Mouse (Mus musculus) embryonic facial prominence, embryonic 10.5 days (tissue): ENCODE data around the gene Nsun5. TPM values are rescaled to one million over a fixed set of nuclear protein-coding genes. Genes with fewer than 3 reads are reported as not detected.

ENCODE experiments used
- DNase-seq: peaks from one replicate; pipeline ENCODE4 v3.0.0-alpha.2; 2017; ENCODE audit warnings: low spot score
- H3K27ac ChIP-seq: fragments of 300-500 bp; sonication (generic); replicated peaks from 2 replicates; pipeline ENCODE4 v1.5.1; 2016; ENCODE audit warnings: mild to moderate bottlenecking
- H3K27me3 ChIP-seq: fragments of 300-500 bp; sonication (generic); replicated peaks from 2 replicates; pipeline ENCODE4 v1.6.1; 2016; ENCODE audit warnings: low read depth, mild to moderate bottlenecking; ENCODE audit not compliant: poor library complexity, severe bottlenecking
- H3K36me3 ChIP-seq: fragments of 300-500 bp; sonication (generic); replicated peaks from 2 replicates; pipeline ENCODE4 v1.6.1; 2016; ENCODE audit warnings: mild to moderate bottlenecking, moderate library complexity
- H3K4me1 ChIP-seq: fragments of 300-500 bp; sonication (generic); 2 replicates; pipeline ENCODE4 v1.6.1; 2016
- H3K4me3 ChIP-seq: fragments of 300-500 bp; sonication (generic); 2 replicates; pipeline ENCODE4 v1.5.1; 2016; ENCODE audit warnings: mild to moderate bottlenecking, moderate library complexity
- H3K9me3 ChIP-seq: fragments of 300-500 bp; sonication (generic); 2 replicates; pipeline ENCODE4 v1.6.1; 2016; ENCODE audit warnings: mild to moderate bottlenecking
- WGBS: fragments of 180-500 bp; shearing (Covaris S2); methylation state at CpG from one replicate; pipeline ENCODE4 v1.1.7; 2016; 5-methylcytosine and 5-hydroxymethylcytosine counted together
- microRNA-seq: library from miRNA; unstranded; fragments of <30 nt; microRNA quantifications from one replicate; pipeline ENCODE4, GENCODE M21; 2017
- polyA plus RNA-seq: library from polyadenylated mRNA; unstranded; fragments of >200 nt; fragmentation: Nextera tagmentation; extraction: Ambion mirVana; gene quantifications from 2 replicates; pipeline ENCODE4 v1.2.1, GENCODE M21; 2016

Nsun5 gene
- polyA plus RNA-seq, 1 experiment from 2014 or later: 48.0 TPM

DNA sequence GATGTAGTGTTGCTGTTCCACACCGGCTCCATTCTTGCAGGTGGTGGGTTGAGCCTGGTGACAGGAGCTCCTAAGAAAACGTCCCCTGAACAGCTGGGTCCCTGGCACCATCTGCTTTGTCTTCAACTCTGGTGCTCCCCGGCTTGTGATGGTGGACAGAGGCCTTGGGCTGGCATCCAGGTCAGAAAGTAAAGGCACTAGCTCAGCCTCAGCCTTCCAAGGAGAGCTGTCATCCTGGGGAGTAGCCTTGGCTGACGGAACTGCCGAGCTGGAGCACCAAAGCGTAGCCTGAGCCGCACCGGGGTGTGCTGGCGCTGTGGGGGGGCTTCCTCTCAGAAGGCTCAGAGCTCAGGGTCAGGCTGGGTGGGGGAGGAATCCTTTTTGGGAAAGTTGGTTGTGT is 40.5 kb downstream of the Nsun5 start:
- WGBS: 92% methylated on average over 9 of the region's 9 CpGs

More for the DNA sequence above, 40.5 kb downstream of the Nsun5 start:
- Histone ChIP-seq H3K27me3 (no peaks in the 10 kb centered on the region), H3K9me3 (no peaks in the 10 kb centered on the region), H3K4me1 (no peaks in the 10 kb centered on the region), H3K27ac (no peak overlapping the region), H3K36me3 (peaks cover 63% of the 10 kb centered on the region), H3K4me3 (no peak overlapping the region)
- DNase-seq: no peak

Small RNA genes within 50 kb of the gene (microRNA-seq; reads per million reads assigned to microRNA genes)
- 4.0 reads per million, percentile 8 among the genes with 10 or more reads in this experiment for gene Mir7033

Other genes starting within 250 kb of the Nsun5 start
- 21.3 and 22.2 TPM in 2 replicates for gene Tbl2, start 220.3 kb upstream of the Nsun5 start, polyA plus RNA-seq
- 44.6 and 48.5 TPM in 2 replicates for gene Bcl7b, start 201.7 kb upstream of the Nsun5 start, polyA plus RNA-seq
- 60.1 and 61.5 TPM in 2 replicates for gene Baz1b, start 182.7 kb upstream of the Nsun5 start, polyA plus RNA-seq
- 3.3 and 5.1 TPM in 2 replicates for gene Fzd9, start 118.7 kb upstream of the Nsun5 start, polyA plus RNA-seq
- gene Fkbp6, start 19.9 kb upstream of the Nsun5 start, polyA plus RNA-seq: not detected in 2 replicates
- gene Trim50, start 16.7 kb upstream of the Nsun5 start, polyA plus RNA-seq: not detected in 2 replicates
- 20.1 and 20.3 TPM in 2 replicates for gene Pom121, start 24.6 kb downstream of the Nsun5 start, polyA plus RNA-seq
- gene Hip1, start 175.2 kb downstream of the Nsun5 start, polyA plus RNA-seq: 64.6 and 66.1 TPM in 2 replicates
- gene Ccl26, start 193.6 kb downstream of the Nsun5 start, polyA plus RNA-seq: not detected in 2 replicates
- 0.75 and 0.86 TPM in 2 replicates for gene Ccl24, start 203.1 kb downstream of the Nsun5 start, polyA plus RNA-seq